Comparison of ENCODE assay signal across 8 mouse cellular contexts in the genomic region with DNA sequence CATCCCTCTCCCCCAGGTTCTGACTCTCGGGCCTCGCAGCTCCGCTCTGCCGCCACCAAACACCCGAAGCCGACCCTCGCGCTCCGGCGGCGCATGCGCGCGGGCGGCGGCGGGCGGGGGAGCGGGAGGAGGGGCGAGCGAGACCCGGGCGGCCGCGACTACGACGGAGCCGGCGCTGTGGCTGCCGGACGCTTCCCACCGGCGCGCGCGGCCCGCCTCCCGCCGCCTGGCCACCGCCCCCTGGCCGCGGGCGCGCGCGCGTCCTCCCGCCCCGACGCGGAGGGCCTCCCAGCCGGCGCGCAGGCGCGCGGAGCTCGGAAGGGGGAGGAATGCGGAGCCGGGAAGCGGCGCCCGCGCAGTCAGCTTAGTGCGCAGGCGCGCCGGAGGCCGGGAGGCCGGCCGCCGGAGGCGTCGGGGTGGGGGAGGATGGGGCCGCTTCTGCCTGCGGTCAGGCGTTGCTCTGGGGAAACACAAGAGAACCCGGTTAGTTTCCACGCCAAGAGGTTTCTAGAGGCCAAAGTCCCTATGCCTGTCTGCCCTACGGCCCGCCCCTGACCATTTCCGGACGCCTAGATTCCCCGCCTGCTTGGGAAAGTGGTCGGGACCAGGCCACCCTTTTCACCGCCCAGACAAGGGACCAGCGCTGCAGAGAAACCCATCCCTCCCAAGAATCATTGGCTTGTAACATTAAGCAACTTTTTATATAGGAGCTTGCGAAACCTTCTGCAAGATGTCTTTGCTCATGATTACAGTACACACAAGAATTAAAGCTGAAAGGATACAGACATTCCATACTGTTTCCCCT. TPM values are rescaled to one million over a fixed set of nuclear protein-coding genes. Genes with fewer than 3 reads are reported as not detected.
A peak's percentile ranks its signal among the peaks of the same experiment; 100 is the strongest.
DNase-seq lines count a peak whose midpoint lies in the region; ATAC-seq lines count a peak whose summit lies in the region.

Gene Spen, minus strand, starts transcription at position 190 of the 805 bp plus-strand sequence.

- H3K36me3 ChIP-seq in hindbrain, embryonic 11.5 days (ENCODE audit: control insufficient read depth, insufficient read depth, low read length), result no peaks in the 10 kb centered on the region

- WGBS in hindbrain, embryonic 11.5 days, result under 1% methylated on average over 49 of the region's 88 CpGs

- no peaks in the 10 kb centered on the region for H3K27me3 ChIP-seq in hindbrain, embryonic 11.5 days (ENCODE audit: control insufficient read depth, insufficient read depth, low read length)

- H3K4me3 ChIP-seq in hindbrain, embryonic 11.5 days (ENCODE audit: low read depth, low read length), result peak within 1 kb of the TSS; percentile 99

- H3K27ac ChIP-seq in hindbrain, embryonic 11.5 days (ENCODE audit: low read depth, low read length), result peak within 1 kb of the TSS; percentile 97

- no peaks in the 10 kb centered on the region for H3K9me3 ChIP-seq in hindbrain, embryonic 11.5 days (ENCODE audit: control insufficient read depth, low read length)

- peak; percentile 74 for ATAC-seq in hindbrain, embryonic 11.5 days (ENCODE audit: low FRiP score)

- H3K9ac ChIP-seq in hindbrain, embryonic 11.5 days (ENCODE audit: low read depth, low read length), result peak within 1 kb of the TSS; percentile 94

- peak; percentile 97 for DNase-seq in NIH3T3 (ENCODE audit: low read depth)
- DNase-seq in cerebellum, adult 9-11 months, result peak; percentile 97
- DNase-seq in frontal cortex, adult 2 months (ENCODE audit: extremely low spot score in 1 of 2, low spot score in 1 of 2), result peak; percentile 80 to 93
- peak; percentile 98 for DNase-seq in hindbrain, embryonic 11.5 days (ENCODE audit: low spot score)
- peak; percentile 81 to 87 for DNase-seq in layer of hippocampus, postnatal 25 days (ENCODE audit: extremely low spot score in 1 of 2, low spot score in 1 of 2)
- peak; percentile 93 for DNase-seq in lung, postnatal 14 days
- peak; percentile 96 for DNase-seq in ovary, postnatal 36 days (ENCODE audit: low spot score)
- peak; percentile 95 for DNase-seq in thymus, postnatal 14 days

- peak within 1 kb of the TSS; percentile 88 for H3K4me2 ChIP-seq in hindbrain, embryonic 11.5 days (replicated peaks; ENCODE audit: low read depth, low read length)

- H3K4me1 ChIP-seq in hindbrain, embryonic 11.5 days (replicated peaks; ENCODE audit: control insufficient read depth, insufficient read depth, low read length), result no peaks in the 10 kb centered on the region; the same call in 1 of the 2 replicates

RNA-seq across cellular contexts. Expression of gene Spen, which starts in this region (rescaled TPM):
- 15.4 TPM in 2 replicates for polyA plus RNA-seq in frontal cortex, adult 2 months (2012; rRNA removed)
- 17.6 and 22.0 TPM in 2 replicates for polyA plus RNA-seq in hindbrain, embryonic 11.5 days (2014; fragmentation: Nextera tagmentation; extraction: Ambion mirVana)
- total RNA-seq in layer of hippocampus, postnatal 25 days (2021), result 10 to 100 TPM; 51.6 to 67.6 TPM

Comparison
In these comparisons a context has a peak if more than half of its experiments do, and no peak if none do; other contexts are left out.
1. Peak in every context shown above with its lines: DNase-seq, ATAC-seq, H3K4me3 ChIP-seq and H3K27ac ChIP-seq.